Mouse (Mus musculus): ENCODE results near the gene Padi1. TPM values are rescaled to one million over a fixed set of nuclear protein-coding genes. Genes with fewer than 3 reads are reported as not detected.

Gene Padi1
- polyA plus RNA-seq, 1 experiment from 2014 or later: 0.20 TPM

GRCm38 (mm10) chr4:140857813-140858212, 12.2 kb upstream of the Padi1 start:
- TF ChIP-seq CTCF (IDR thresholded peaks at IDR 0.05) (no peak), EP300 (IDR thresholded peaks at IDR 0.05) (no peak)
- H3K4me1 ChIP-seq (ENCODE audit: insufficient read depth, low read depth, low read length): no peaks in the 10 kb centered on the region
- H3K27me3 ChIP-seq (replicated peaks; ENCODE audit: insufficient read depth, low read length): no peaks in the 10 kb centered on the region
- H3K27ac ChIP-seq (ENCODE audit: low read length): no peak overlapping the region
- DNase-seq (ENCODE audit: low spot score): no peak
- H3K4me3 ChIP-seq (ENCODE audit: low read depth, low read length): no peak overlapping the region
- no peaks in the 10 kb centered on the region for H3K36me3 ChIP-seq (ENCODE audit: insufficient read depth, low read length)
- no peaks in the 10 kb centered on the region for H3K9me3 ChIP-seq (ENCODE audit: low read length)
- WGBS: 54% methylated on average over 7 of the region's 7 CpGs
- H3K4me2 ChIP-seq (replicated peaks; ENCODE audit: low read depth, low read length): no peak overlapping the region
- no peak overlapping the region for H3K9ac ChIP-seq (replicated peaks; ENCODE audit: low read depth)
- ATAC-seq: no peak

DNA sequence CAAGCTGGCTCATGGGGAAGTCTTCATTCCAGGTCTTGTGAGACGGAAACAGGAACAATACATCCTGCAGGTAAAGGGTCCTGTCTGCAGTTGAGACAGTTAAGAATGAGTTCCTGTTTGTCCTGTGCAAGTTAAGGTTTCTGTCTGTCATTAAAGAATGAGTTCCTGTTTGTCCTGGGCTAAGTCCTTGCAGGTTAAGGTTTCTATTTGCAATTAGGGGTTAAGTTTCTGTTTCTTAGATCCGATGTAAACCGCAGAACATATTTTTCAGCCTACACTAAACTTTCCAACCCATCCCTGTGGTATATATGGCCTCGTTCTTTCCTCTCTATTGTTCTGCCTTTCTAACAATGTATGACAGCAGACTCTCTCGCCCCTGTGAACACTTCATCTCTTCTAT, 11.5 kb upstream of the Padi1 start:
- H3K27ac ChIP-seq (ENCODE audit: low read length): no peak overlapping the region
- no peaks in the 10 kb centered on the region for H3K27me3 ChIP-seq (replicated peaks; ENCODE audit: insufficient read depth, low read length)

DNA sequence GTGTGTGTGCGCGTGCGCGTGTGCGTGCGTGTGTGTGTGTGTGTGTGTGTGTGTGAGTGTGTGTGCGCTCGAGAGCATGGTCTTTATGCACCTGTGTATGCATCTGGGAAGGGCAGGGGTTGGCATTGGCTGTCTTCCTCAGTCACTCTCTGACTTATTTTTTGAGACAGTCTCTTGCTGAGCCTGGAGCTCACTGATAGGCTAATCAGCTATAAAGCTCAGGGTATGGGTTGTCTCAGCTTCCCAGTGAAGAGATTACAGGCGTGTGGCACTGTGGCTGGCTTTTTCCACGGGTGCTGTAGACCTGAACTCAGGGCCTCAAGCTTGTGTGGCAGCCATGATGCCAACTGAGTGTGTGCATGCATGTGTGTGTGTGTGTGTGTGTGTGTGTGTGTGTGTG, 9.6 kb upstream of the Padi1 start:
- no peak overlapping the region for H3K9ac ChIP-seq (replicated peaks; ENCODE audit: low read depth)
- no peaks in the 10 kb centered on the region for H3K36me3 ChIP-seq (ENCODE audit: insufficient read depth, low read length)
- H3K27me3 ChIP-seq (replicated peaks; ENCODE audit: insufficient read depth, low read length): no peaks in the 10 kb centered on the region
- no peak for DNase-seq (ENCODE audit: low spot score)
- H3K4me3 ChIP-seq (ENCODE audit: low read depth, low read length): no peak overlapping the region
- TF ChIP-seq EP300 (IDR thresholded peaks at IDR 0.05): no peak
- ATAC-seq: no peak
- no peaks in the 10 kb centered on the region for H3K4me1 ChIP-seq (ENCODE audit: insufficient read depth, low read depth, low read length)
- H3K9me3 ChIP-seq (ENCODE audit: low read length): no peaks in the 10 kb centered on the region
- H3K4me2 ChIP-seq (replicated peaks; ENCODE audit: low read depth, low read length): no peak overlapping the region
- no peak overlapping the region for H3K27ac ChIP-seq (ENCODE audit: low read length)
- 88% methylated on average over 10 of the region's 10 CpGs for WGBS

More for the DNA sequence above, 11.5 kb upstream of the Padi1 start:
- Histone ChIP-seq H3K9me3 (ENCODE audit: low read length) (no peaks in the 10 kb centered on the region), H3K4me3 (ENCODE audit: low read depth, low read length) (no peak overlapping the region), H3K36me3 (ENCODE audit: insufficient read depth, low read length) (no peaks in the 10 kb centered on the region), H3K9ac (replicated peaks; ENCODE audit: low read depth) (no peak overlapping the region), H3K4me1 (ENCODE audit: insufficient read depth, low read depth, low read length) (no peaks in the 10 kb centered on the region), H3K4me2 (replicated peaks; ENCODE audit: low read depth, low read length) (no peak overlapping the region)
- TF ChIP-seq EP300 (IDR thresholded peaks at IDR 0.05) (no peak), CTCF (IDR thresholded peaks at IDR 0.05) (no peak)
- no peak for ATAC-seq
- DNase-seq (ENCODE audit: low spot score): no peak
- WGBS: 63% methylated on average over 5 of the region's 5 CpGs

GRCm38 (mm10) chr4:140854455-140854864, 8.9 kb upstream of the Padi1 start:
- no peak for DNase-seq (ENCODE audit: low spot score)
- TF ChIP-seq EP300 (IDR thresholded peaks at IDR 0.05) (no peak), CTCF (IDR thresholded peaks at IDR 0.05) (no peak)
- no peak overlapping the region for H3K4me3 ChIP-seq (ENCODE audit: low read depth, low read length)
- H3K27ac ChIP-seq (ENCODE audit: low read length): no peak overlapping the region
- no peaks in the 10 kb centered on the region for H3K9me3 ChIP-seq (ENCODE audit: low read length)
- H3K27me3 ChIP-seq (replicated peaks; ENCODE audit: insufficient read depth, low read length): no peaks in the 10 kb centered on the region
- WGBS: 38% methylated on average over 10 of the region's 10 CpGs
- H3K4me1 ChIP-seq (ENCODE audit: insufficient read depth, low read depth, low read length): no peaks in the 10 kb centered on the region
- peak; percentile 38 for ATAC-seq
- no peak overlapping the region for H3K4me2 ChIP-seq (replicated peaks; ENCODE audit: low read depth, low read length)
- H3K36me3 ChIP-seq (ENCODE audit: insufficient read depth, low read length): no peaks in the 10 kb centered on the region
- no peak overlapping the region for H3K9ac ChIP-seq (replicated peaks; ENCODE audit: low read depth)

DNA sequence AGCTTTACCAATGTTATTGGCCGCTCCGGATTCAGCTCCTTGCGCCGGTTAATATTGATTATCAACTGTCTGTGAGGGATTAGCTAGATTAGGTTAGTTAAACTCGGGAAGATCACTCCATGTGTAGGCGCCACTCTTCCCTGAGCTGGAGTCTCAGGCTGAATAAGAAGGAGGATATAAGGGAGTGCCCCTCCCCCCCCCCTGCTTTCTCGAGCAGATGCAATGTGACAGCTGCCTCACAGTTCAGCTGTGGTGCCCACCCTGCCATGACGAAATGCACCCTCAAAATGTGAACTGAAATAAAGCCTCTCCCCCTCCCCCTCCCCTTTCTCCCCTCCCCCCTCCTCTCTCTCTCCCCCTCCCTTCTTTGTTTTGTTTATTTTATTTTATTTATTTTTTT, 8.0 kb upstream of the Padi1 start:
- no peaks in the 10 kb centered on the region for H3K36me3 ChIP-seq (ENCODE audit: insufficient read depth, low read length)
- TF ChIP-seq EP300 (IDR thresholded peaks at IDR 0.05): no peak
- no peaks in the 10 kb centered on the region for H3K27me3 ChIP-seq (replicated peaks; ENCODE audit: insufficient read depth, low read length)
- no peak overlapping the region for H3K4me3 ChIP-seq (ENCODE audit: low read depth, low read length)
- H3K4me1 ChIP-seq (ENCODE audit: insufficient read depth, low read depth, low read length): no peaks in the 10 kb centered on the region
- no peak overlapping the region for H3K9ac ChIP-seq (replicated peaks; ENCODE audit: low read depth)
- WGBS: 48% methylated on average over 8 of the region's 8 CpGs
- no peaks in the 10 kb centered on the region for H3K9me3 ChIP-seq (ENCODE audit: low read length)
- no peak for DNase-seq (ENCODE audit: low spot score)
- H3K4me2 ChIP-seq (replicated peaks; ENCODE audit: low read depth, low read length): no peak overlapping the region
- no peak overlapping the region for H3K27ac ChIP-seq (ENCODE audit: low read length)
- no peak for ATAC-seq

GRCm38 (mm10) chr4:140849310-140849709, 3.7 kb upstream of the Padi1 start:
- Histone ChIP-seq H3K27ac (ENCODE audit: low read length) (no peak overlapping the region), H3K9ac (replicated peaks; ENCODE audit: low read depth) (no peak overlapping the region), H3K36me3 (ENCODE audit: insufficient read depth, low read length) (no peaks in the 10 kb centered on the region), H3K4me2 (replicated peaks; ENCODE audit: low read depth, low read length) (no peak overlapping the region), H3K27me3 (replicated peaks; ENCODE audit: insufficient read depth, low read length) (no peaks in the 10 kb centered on the region), H3K4me1 (ENCODE audit: insufficient read depth, low read depth, low read length) (no peaks in the 10 kb centered on the region), H3K4me3 (ENCODE audit: low read depth, low read length) (no peak overlapping the region), H3K9me3 (ENCODE audit: low read length) (no peaks in the 10 kb centered on the region)
- no peak for DNase-seq (ENCODE audit: low spot score)
- 84% methylated on average over 11 of the region's 11 CpGs for WGBS
- TF ChIP-seq CTCF (IDR thresholded peaks at IDR 0.05) (no peak), EP300 (IDR thresholded peaks at IDR 0.05) (no peak)
- no peak for ATAC-seq

DNA sequence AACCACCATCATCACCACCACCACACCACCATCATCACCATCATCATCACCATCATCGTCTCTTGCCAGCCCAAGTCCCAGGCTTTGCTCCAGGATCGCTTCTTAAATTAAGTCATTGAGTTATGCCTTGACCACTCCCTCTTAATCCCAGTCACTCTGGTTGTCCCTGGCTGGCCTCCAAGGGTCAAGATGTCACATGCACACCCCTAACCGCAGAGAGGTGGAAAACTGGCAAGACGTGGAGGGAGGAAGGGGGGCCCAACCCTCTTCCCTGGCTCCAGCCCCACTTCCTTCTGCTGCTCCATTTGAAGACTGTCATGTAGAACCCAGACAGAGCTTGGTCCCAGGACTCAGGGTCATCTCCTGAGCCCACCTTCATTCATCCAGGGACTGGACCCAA, 587 bp downstream of the Padi1 start:
- Histone ChIP-seq H3K27me3 (replicated peaks; ENCODE audit: insufficient read depth, low read length) (no peaks in the 10 kb centered on the region), H3K9ac (replicated peaks; ENCODE audit: low read depth) (no peak overlapping the region), H3K9me3 (ENCODE audit: low read length) (no peaks in the 10 kb centered on the region), H3K4me1 (ENCODE audit: insufficient read depth, low read depth, low read length) (no peaks in the 10 kb centered on the region), H3K36me3 (ENCODE audit: insufficient read depth, low read length) (no peaks in the 10 kb centered on the region), H3K4me2 (replicated peaks; ENCODE audit: low read depth, low read length) (no peak overlapping the region), H3K4me3 (ENCODE audit: low read depth, low read length) (no peak overlapping the region), H3K27ac (ENCODE audit: low read length) (no peak overlapping the region)
- ATAC-seq (peak; percentile 40), DNase-seq (ENCODE audit: low spot score) (peak; percentile 22)
- WGBS: 43% methylated on average over 4 of the region's 4 CpGs
- TF ChIP-seq CTCF (IDR thresholded peaks at IDR 0.05) (no peak), EP300 (IDR thresholded peaks at IDR 0.05) (no peak)
